27 mouse cellular contexts compared by ENCODE assay signal in genomic region chr4:150382504-150382903, GRCm38 (mm10).
DNase-seq lines count a peak whose midpoint lies in the region; ATAC-seq lines count a peak whose summit lies in the region.
"Had no signal": no experiment of that assay in that cellular context is flagged by ENCODE, and none has a peak within 500 bp of the region (broad histone marks: within the 10 kb centered on the region; RNA-seq: fewer than 3 reads in every experiment).

No protein-coding gene starts in this region.

- no peaks in the 10 kb centered on the region for H3K9me3 ChIP-seq in megakaryocyte, embryonic 14.5 days
- H3K9me3 ChIP-seq in kidney, embryonic 14.5 days (ENCODE audit: control insufficient read depth, low read length) = no peaks in the 10 kb centered on the region
- H3K9me3 ChIP-seq: forebrain, embryonic 13.5 days; G1E; limb, embryonic 10.5 days; limb, embryonic 15.5 days; midbrain, embryonic 15.5 days; neural tube, embryonic 12.5 days had no signal

- H3K36me3 ChIP-seq in megakaryocyte, embryonic 14.5 days (replicated peaks; ENCODE audit: low read length) = peaks cover 8% of the 10 kb centered on the region
- no peaks in the 10 kb centered on the region for H3K36me3 ChIP-seq in kidney, embryonic 14.5 days (ENCODE audit: control insufficient read depth, insufficient read depth, low read length)
- H3K36me3 ChIP-seq: limb, embryonic 15.5 days; midbrain, embryonic 15.5 days; neural tube, embryonic 12.5 days had no signal

- no peak overlapping the region for H3K27ac ChIP-seq in kidney, embryonic 14.5 days (ENCODE audit: low read depth, low read length)
- H3K27ac ChIP-seq: forebrain, embryonic 13.5 days; limb, embryonic 10.5 days; limb, embryonic 15.5 days; midbrain, embryonic 15.5 days; neural tube, embryonic 12.5 days had no signal

- H3K27me3 ChIP-seq in megakaryocyte, embryonic 14.5 days (replicated peaks) = no peaks in the 10 kb centered on the region
- no peaks in the 10 kb centered on the region for H3K27me3 ChIP-seq in kidney, embryonic 14.5 days (ENCODE audit: control insufficient read depth, insufficient read depth, low read length)
- H3K27me3 ChIP-seq: forebrain, embryonic 13.5 days; limb, embryonic 15.5 days; midbrain, embryonic 15.5 days; neural tube, embryonic 12.5 days had no signal

- H3K4me2 ChIP-seq in kidney, embryonic 14.5 days (replicated peaks; ENCODE audit: low read depth, low read length) = no peak overlapping the region
- H3K4me2 ChIP-seq: forebrain, embryonic 13.5 days; heart, embryonic 11.5 days; limb, embryonic 15.5 days; midbrain, embryonic 15.5 days; neural tube, embryonic 12.5 days had no signal

- DNase-seq in frontal cortex, postnatal 10 days (ENCODE audit: low spot score in 2 of 2) = no peak
- no peak for DNase-seq in spleen, adult 12 weeks (ENCODE audit: low spot score)
- DNase-seq: adrenal gland, adult 8-10 months; cerebellum, adult 8-10 months; cerebellum, postnatal 25 days; gastrocnemius, postnatal 25 days; heart, adult 18-20 months; heart, postnatal 4 days; kidney, adult 9 months; kidney, postnatal 14 days; layer of hippocampus, adult 9-11 months; lung, postnatal 36 days; right cerebral cortex, adult 18-20 months; right cerebral cortex, postnatal 4 days had no signal

- H3K9ac ChIP-seq in kidney, embryonic 14.5 days (ENCODE audit: low read depth, low read length) = no peak overlapping the region
- H3K9ac ChIP-seq: forebrain, embryonic 13.5 days; limb, embryonic 15.5 days; midbrain, embryonic 15.5 days; neural tube, embryonic 12.5 days had no signal

- 91% methylated on average over 3 of the region's 3 CpGs for WGBS in kidney, embryonic 14.5 days

- ATAC-seq in frontal cortex, adult (ENCODE audit: low TSS enrichment) = peak; percentile 27; the same call in 1 of the 2 replicates
- ATAC-seq in megakaryocyte, adult 5-6 weeks (ENCODE audit: poor library complexity, severe bottlenecking) = no peak
- 0 out of 2 replicates have a peak, but pooled peaks have one; percentile 29 for ATAC-seq in megakaryocyte progenitor cell, adult 5-6 weeks (replicated peaks; ENCODE audit: poor library complexity)
- no peak for ATAC-seq in kidney, embryonic 14.5 days (ENCODE audit: low FRiP score, low TSS enrichment)
- ATAC-seq: forebrain, embryonic 13.5 days; intestine, postnatal 0 days; midbrain, embryonic 15.5 days had no signal

- H3K4me1 ChIP-seq in megakaryocyte, embryonic 14.5 days = peaks cover 76% of the 10 kb centered on the region
- peaks cover 14% of the 10 kb centered on the region for H3K4me1 ChIP-seq in kidney, embryonic 14.5 days (ENCODE audit: control insufficient read depth, insufficient read depth, low read length)

- peak overlapping the region; percentile 40 for H3K4me3 ChIP-seq in megakaryocyte, embryonic 14.5 days (replicated peaks)
- H3K4me3 ChIP-seq in kidney, embryonic 14.5 days (ENCODE audit: low read length) = no peak overlapping the region
- H3K4me3 ChIP-seq: forebrain, embryonic 13.5 days; limb, embryonic 10.5 days; limb, embryonic 15.5 days; midbrain, embryonic 15.5 days; neural tube, embryonic 12.5 days had no signal

Comparison
In these comparisons a context has a peak if more than half of its experiments do, and no peak if none do; other contexts are left out.
1. ATAC-seq: peak in frontal cortex, adult (single experiment) and megakaryocyte progenitor cell, adult 5-6 weeks (single experiment); none in megakaryocyte, adult 5-6 weeks (single experiment) and kidney, embryonic 14.5 days (single experiment).